Mouse (Mus musculus) ES-Bruce4 (cell line): ENCODE results near the gene Esrrg.

Experiments used
- CTCF ChIP-seq: IDR thresholded peaks from one replicate; pipeline ENCODE4 v1.8.1; 2011; ENCODE audit warnings: low read depth, low read length
- EP300 ChIP-seq: IDR thresholded peaks from 2 replicates; pipeline ENCODE4 v1.6.1; 2011; ENCODE audit warnings: low read depth, low read length; ENCODE audit not compliant: insufficient read depth

- TF ChIP-seq EP300 (no peak), CTCF (no peak)
Observed at GRCm38 (mm10) chr1:187888142-187888541, 279.6 kb downstream of the Esrrg start.
